Mouse (Mus musculus) stomach, embryonic 16.5 days (tissue): Measurements from ENCODE around the gene Hif3a. TPM values are rescaled to one million over a fixed set of nuclear protein-coding genes. Genes with fewer than 3 reads are reported as not detected.

ENCODE experiments used
- ATAC-seq: fragments of 200-750 bp; cut with Nextera tagmentation; 2 replicates; pipeline ENCODE4 v1.8.0; 2017; ENCODE audit warnings: moderate number of reproducible peaks, moderate TSS enrichment; ENCODE audit not compliant: insufficient read depth, low FRiP score
- H3K27ac ChIP-seq: fragments of 300-500 bp; sonication (generic); 2 replicates; pipeline ENCODE4 v1.5.1; 2014; ENCODE audit warnings: low read length
- H3K27me3 ChIP-seq: fragments of 300-500 bp; sonication (generic); 2 replicates; pipeline ENCODE4 v1.6.1; 2014; ENCODE audit warnings: low read length, control low read depth, mixed read lengths; ENCODE audit not compliant: control insufficient read depth, insufficient read depth
- H3K36me3 ChIP-seq: fragments of 300-500 bp; sonication (generic); 2 replicates; pipeline ENCODE4 v1.6.1; 2014; ENCODE audit warnings: low read length; ENCODE audit not compliant: control insufficient read depth, insufficient read depth
- H3K4me1 ChIP-seq: fragments of 300-500 bp; sonication (generic); 2 replicates; pipeline ENCODE4 v1.6.1; 2014; ENCODE audit warnings: low read length, control low read depth, mixed read lengths; ENCODE audit not compliant: control insufficient read depth, insufficient read depth
- H3K4me2 ChIP-seq: fragments of 300-500 bp; sonication (generic); 2 replicates; pipeline ENCODE4 v1.6.1; 2014; ENCODE audit warnings: low read depth, low read length, mixed read lengths
- H3K4me3 ChIP-seq: fragments of 300-500 bp; sonication (generic); replicated peaks from 2 replicates; pipeline ENCODE4 v1.5.1; 2014; ENCODE audit warnings: mild to moderate bottlenecking, low read length
- H3K9ac ChIP-seq: fragments of 300-500 bp; sonication (generic); 2 replicates; pipeline ENCODE4 v1.6.1; 2014; ENCODE audit warnings: low read length
- H3K9me3 ChIP-seq: fragments of 300-500 bp; sonication (generic); replicated peaks from 2 replicates; pipeline ENCODE4 v1.6.1; 2016; ENCODE audit warnings: low read length, control low read depth; ENCODE audit not compliant: control insufficient read depth
- WGBS: fragments of 180-500 bp; shearing (Covaris S2); extraction: QIAGEN DNeasy Blood & Tissue Kit; methylation state at CpG from one replicate; pipeline ENCODE4 v1.1.7; 2014; 5-methylcytosine and 5-hydroxymethylcytosine counted together
- polyA plus RNA-seq: library from polyadenylated mRNA; unstranded; fragments of >200 nt; fragmentation: Nextera tagmentation; extraction: Ambion mirVana; gene quantifications from 2 replicates; pipeline ENCODE4 v1.2.1, GENCODE M21; 2015

Gene Hif3a
- polyA plus RNA-seq, 1 experiment from 2014 or later: 60.1 TPM

- Histone ChIP-seq H3K36me3 (no peaks in the 10 kb centered on the region), H3K9me3 (no peaks in the 10 kb centered on the region), H3K4me1 (peaks cover 48% of the 10 kb centered on the region), H3K4me3 (no peak overlapping the region), H3K4me2 (peak overlapping the region; percentile 9; the same call in 1 of the 2 replicates), H3K27me3 (no peaks in the 10 kb centered on the region), H3K27ac (peak overlapping the region; percentile 95), H3K9ac (peak overlapping the region; percentile 3)
- 24% methylated on average over 15 of the region's 15 CpGs for WGBS
- ATAC-seq: no peak
Measured at GRCm38 (mm10) chr7:16990006-16990744, 72.1 kb downstream of the Hif3a start.

- Histone ChIP-seq H3K9ac (no peak overlapping the region), H3K4me1 (peaks cover 42% of the 10 kb centered on the region), H3K4me3 (no peak overlapping the region), H3K27ac (no peak overlapping the region; the same call in 1 of the 2 replicates), H3K36me3 (no peaks in the 10 kb centered on the region), H3K9me3 (no peaks in the 10 kb centered on the region), H3K27me3 (no peaks in the 10 kb centered on the region), H3K4me2 (no peak overlapping the region)
- ATAC-seq: no peak; the same call in 1 of the 2 replicates
- WGBS: 25% methylated on average over 3 of the region's 3 CpGs
Measured at GRCm38 (mm10) chr7:16988405-16988804, 73.8 kb downstream of the Hif3a start.

GRCm38 (mm10) chr7:16987541-16988149 lies 74.6 kb downstream of the Hif3a start:
- 0 out of 2 replicates have a peak overlapping the region, but pooled peaks have one; percentile 15 for H3K9ac ChIP-seq
- ATAC-seq: no peak
- H3K27me3 ChIP-seq: no peaks in the 10 kb centered on the region
- H3K36me3 ChIP-seq: no peaks in the 10 kb centered on the region
- no peaks in the 10 kb centered on the region for H3K9me3 ChIP-seq
- H3K4me3 ChIP-seq: no peak overlapping the region
- no peak overlapping the region for H3K4me2 ChIP-seq
- peak overlapping the region; percentile 22; the same call in 1 of the 2 replicates for H3K27ac ChIP-seq
- 32% methylated on average over 7 of the region's 7 CpGs for WGBS
- H3K4me1 ChIP-seq: peaks cover 39% of the 10 kb centered on the region

GRCm38 (mm10) chr7:16982859-16983568 lies 79.2 kb downstream of the Hif3a start, which contains the start of gene Gm42372:
Gm42372 (plus strand) TSS chr7:16983086.
- Histone ChIP-seq H3K4me3 (no peak within 1 kb of the TSS), H3K27ac (no peak within 1 kb of the TSS), H3K9ac (no peak within 1 kb of the TSS), H3K27me3 (no peaks in the 10 kb centered on the region), H3K4me2 (no peak within 1 kb of the TSS), H3K9me3 (no peaks in the 10 kb centered on the region), H3K36me3 (no peaks in the 10 kb centered on the region), H3K4me1 (peaks cover 9% of the 10 kb centered on the region; the same call in 1 of the 2 replicates)
- no peak for ATAC-seq
- 31% methylated on average over 26 of the region's 26 CpGs for WGBS

Other genes with a start within 250 kb of the Hif3a start
- 68.5 and 80.0 TPM in 2 replicates for gene Strn4, start 246.5 kb downstream of the Hif3a start, polyA plus RNA-seq
- gene Fkrp, start 245.7 kb downstream of the Hif3a start, polyA plus RNA-seq: 18.1 and 21.4 TPM in 2 replicates
- 11.1 and 11.8 TPM in 2 replicates for gene Prkd2, start 219.5 kb downstream of the Hif3a start, polyA plus RNA-seq
- 2.3 TPM in 2 replicates for gene Dact3, start 187.1 kb downstream of the Hif3a start, polyA plus RNA-seq
- gene Gng8, start 170.6 kb downstream of the Hif3a start, polyA plus RNA-seq: 9.7 and 12.0 TPM in 2 replicates
- gene Ptgir, start 155.9 kb downstream of the Hif3a start, polyA plus RNA-seq: 3.0 and 3.2 TPM in 2 replicates
- gene Calm3, start 138.3 kb downstream of the Hif3a start, polyA plus RNA-seq: 120 and 126 TPM in 2 replicates
- gene Pnmal2, start 117.7 kb downstream of the Hif3a start, polyA plus RNA-seq: 7.8 and 10.2 TPM in 2 replicates
- gene Pnmal1, start 102.7 kb downstream of the Hif3a start, polyA plus RNA-seq: 3.2 and 3.4 TPM in 2 replicates
- 0.25 and 0.35 TPM in 2 replicates for gene Gm42372, start 79.3 kb downstream of the Hif3a start, polyA plus RNA-seq
- gene Ccdc8, start 69.7 kb downstream of the Hif3a start, polyA plus RNA-seq: 40.4 and 45.1 TPM in 2 replicates
- 87.9 and 95.6 TPM in 2 replicates for gene Ppp5c, start 34.5 kb downstream of the Hif3a start, polyA plus RNA-seq
- 0.46 and 0.77 TPM in 2 replicates for gene Psg16, start 11.6 kb upstream of the Hif3a start, polyA plus RNA-seq
- not detected in 2 replicates for gene Ceacam3, start 87.9 kb upstream of the Hif3a start, polyA plus RNA-seq
- gene Psg29, start 141.1 kb upstream of the Hif3a start, polyA plus RNA-seq: not detected in 2 replicates